Comparison of ENCODE assay signal across 8 mouse cellular contexts in the genomic region with DNA sequence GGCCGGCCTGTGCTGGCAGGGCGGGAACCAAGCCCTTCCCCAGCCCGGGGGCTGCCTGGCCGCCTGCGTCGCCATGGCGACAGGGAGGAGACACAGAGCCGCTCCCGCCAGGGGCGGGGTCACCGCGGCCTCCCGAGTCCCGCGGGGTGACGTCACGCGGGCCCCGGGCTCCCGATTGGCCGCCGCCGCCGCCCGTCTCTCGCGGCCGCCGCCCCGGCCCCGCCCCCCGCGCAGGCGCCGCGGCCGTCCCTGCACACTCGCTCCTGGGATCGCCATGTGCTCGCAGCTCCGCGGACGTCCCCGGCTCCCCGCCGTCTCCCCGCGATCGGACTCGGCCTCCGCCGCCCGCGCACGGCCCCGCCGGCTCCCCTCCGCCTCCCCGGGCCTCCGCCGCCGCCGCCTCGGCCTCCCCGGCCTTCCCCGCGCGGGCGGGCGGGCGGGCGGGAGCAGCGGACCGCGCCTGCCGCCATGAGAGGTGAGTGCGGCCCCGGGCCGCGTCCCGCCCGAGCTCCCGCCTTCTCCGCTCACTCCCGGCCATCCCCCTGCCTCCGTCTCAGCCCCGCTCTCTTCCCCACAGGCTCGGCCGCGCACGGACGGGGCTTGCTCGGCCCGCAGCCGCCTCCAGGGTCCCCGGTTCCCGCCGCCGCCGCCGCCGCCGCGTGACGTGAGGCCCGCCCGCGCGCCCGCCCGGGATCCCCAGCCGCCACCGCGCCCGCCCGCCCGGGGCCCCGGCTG. TPM values are rescaled to one million over a fixed set of nuclear protein-coding genes. Genes with fewer than 3 reads are reported as not detected.
DNase-seq lines count a peak whose midpoint lies in the region; ATAC-seq and TF ChIP-seq lines count a peak whose summit lies in the region.
"Not testable (repeated sequence)": the region's sequence is repeated elsewhere in the genome, so short reads cannot be mapped to it uniquely, and the experiment has no call there.

A gene (plus strand): TSS at position 644 of the 735 bp plus-strand sequence.

- intact Hi-C loops in heart, postnatal 14 days (cut with DNase I), result not testable (repeated sequence)

- H3K27me3 ChIP-seq in forebrain, embryonic 15.5 days, result not testable (repeated sequence)

- H3K9me3 ChIP-seq in ES-E14 (ENCODE audit: control insufficient read depth, insufficient read depth, low read depth, low read length), result not testable (repeated sequence)
- peaks cover 13% of the 10 kb centered on the region for H3K9me3 ChIP-seq in forebrain, embryonic 15.5 days

- H3K9ac ChIP-seq in ES-E14 (ENCODE audit: insufficient read depth, low read depth, low read length, poor library complexity, severe bottlenecking), result peak within 1 kb of the TSS; percentile 89
- H3K9ac ChIP-seq in forebrain, embryonic 15.5 days (replicated peaks), result peak within 1 kb of the TSS; percentile 29

- 71% methylated on average over 116 of the region's 118 CpGs for WGBS in forebrain, embryonic 15.5 days
- WGBS in lung, adult 2 months, result 69% methylated on average over 117 of the region's 118 CpGs

- not testable (repeated sequence) for TF ChIP-seq POLR2A in lung, adult 2 months (IDR thresholded peaks at IDR 0.05; ENCODE audit: borderline replicate concordance, extremely low read depth, low read depth, low read length)

- H3K36me3 ChIP-seq in ES-E14 (ENCODE audit: control insufficient read depth, insufficient read depth, low read length, poor library complexity, severe bottlenecking), result peaks cover 17% of the 10 kb centered on the region
- H3K36me3 ChIP-seq in forebrain, embryonic 15.5 days, result not testable (repeated sequence)

- not testable (repeated sequence) for TF ChIP-seq CTCF in lung, adult 2 months (IDR thresholded peaks at IDR 0.05; ENCODE audit: insufficient read depth, low read length)

- peak; percentile 100 for DNase-seq in ES-E14 (ENCODE audit: low read depth, low spot score)
- DNase-seq in cerebellum, adult 11 months, result peak; percentile 98
- DNase-seq in heart, postnatal 14 days, result peak; percentile 99 to 100
- peak; percentile 97 for DNase-seq in layer of hippocampus, adult 11-12 months (ENCODE audit: low spot score)
- DNase-seq in lung, adult 2 months, result peak; percentile 96
- DNase-seq in testis, postnatal 14 days (ENCODE audit: low spot score), result peak; percentile 97

- peak within 1 kb of the TSS; percentile 61 to 70 for H3K4me3 ChIP-seq in ES-E14 (ENCODE audit: insufficient read depth in 1 of 2, low read depth in 1 of 2, low read length in 2 of 2, poor library complexity in 1 of 2, severe bottlenecking in 1 of 2)
- H3K4me3 ChIP-seq in forebrain, embryonic 15.5 days, result peak within 1 kb of the TSS; percentile 44
- H3K4me3 ChIP-seq in lung, adult 2 months (replicated peaks; ENCODE audit: extremely low read depth, low read depth, low read length), result peak within 1 kb of the TSS; percentile 81

- in situ Hi-C loops in ES-E14 (cut with MboI; ENCODE audit: low sequenced_read_pairs in 2 of 2, unreplicated experiment in 2 of 2), result not testable (repeated sequence)

- ATAC-seq in forebrain, embryonic 15.5 days (replicated peaks), result peak; percentile 87
- peak; percentile 17 for ATAC-seq in neutrophil, adult 5-6 weeks (ENCODE audit: extremely low read depth, insufficient number of reproducible peaks, low FRiP score, poor library complexity, severe bottlenecking)

- peak within 1 kb of the TSS; percentile 21; the same call in 1 of the 2 replicates for H3K4me2 ChIP-seq in forebrain, embryonic 15.5 days (replicated peaks)

- peaks cover 11 to 18% of the 10 kb centered on the region in 2 experiments for H3K4me1 ChIP-seq in ES-E14 (ENCODE audit: control insufficient read depth in 2 of 2, insufficient read depth in 2 of 2, low read length in 2 of 2, poor library complexity in 1 of 2)
- not testable (repeated sequence) for H3K4me1 ChIP-seq in forebrain, embryonic 15.5 days; lung, adult 2 months (ENCODE audit: control insufficient read depth, insufficient read depth, low read length)

- H3K27ac ChIP-seq in ES-E14 (ENCODE audit: insufficient read depth, low read depth, low read length, poor library complexity, severe bottlenecking), result peak within 1 kb of the TSS; percentile 96
- H3K27ac ChIP-seq in forebrain, embryonic 15.5 days (replicated peaks), result peak within 1 kb of the TSS; percentile 74

RNA-seq across cellular contexts. Expression of the gene that starts here (rescaled TPM):
- 165 and 322 TPM in 2 replicates for total RNA-seq in ES-E14 (2012; rRNA removed)
- 189 and 242 TPM in 2 replicates for polyA plus RNA-seq in forebrain, embryonic 15.5 days (2015; fragmentation: Nextera tagmentation; extraction: Ambion mirVana)
- total RNA-seq in heart, postnatal 14 days (2021), result 10 to 100 TPM; 38.7 to 77.5 TPM
- polyA plus RNA-seq in lung, adult 2 months (2012; rRNA removed), result 528 and 535 TPM in 2 replicates
- total RNA-seq in neutrophil, adult 5-6 weeks (2017), result 206 and 226 TPM in 2 replicates

Comparison
In these comparisons a context has a peak if more than half of its experiments do, and no peak if none do; other contexts are left out.
1. Peak in every context shown above with its lines: DNase-seq, ATAC-seq, H3K4me3 ChIP-seq and H3K27ac ChIP-seq.